Mouse (Mus musculus): ENCODE results near the gene Ripk4. TPM values are rescaled to one million over a fixed set of nuclear protein-coding genes. Genes with fewer than 3 reads are reported as not detected.

Ripk4 gene
- total RNA-seq, 2 experiments from 2014 or later: not detected

DNA sequence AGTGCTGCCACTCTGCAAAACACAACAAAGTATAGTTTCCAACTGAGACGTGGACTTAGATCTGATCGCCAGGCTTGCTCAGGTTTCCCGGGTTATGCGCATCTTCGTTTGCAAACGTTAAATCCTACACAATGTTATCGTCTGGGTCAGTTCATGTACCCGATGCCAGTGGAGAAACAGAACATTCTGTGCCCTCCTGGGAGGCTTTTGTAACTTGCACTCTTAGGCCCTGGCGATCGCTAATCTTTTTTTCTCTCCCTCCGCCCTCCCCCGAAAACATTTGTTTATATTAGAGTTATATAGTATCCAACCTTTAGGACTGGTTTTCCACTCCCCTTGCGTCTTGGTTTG is 378 bp upstream of the Ripk4 start:
- TF ChIP-seq CTCF (IDR thresholded peaks at IDR 0.05): no peak
- intact Hi-C loops (cut with DNase I): no loop called here
- no peak for DNase-seq
- Histone ChIP-seq H3K27ac (no peak overlapping the region), H3K4me3 (peak overlapping the region; percentile 65)

DNA sequence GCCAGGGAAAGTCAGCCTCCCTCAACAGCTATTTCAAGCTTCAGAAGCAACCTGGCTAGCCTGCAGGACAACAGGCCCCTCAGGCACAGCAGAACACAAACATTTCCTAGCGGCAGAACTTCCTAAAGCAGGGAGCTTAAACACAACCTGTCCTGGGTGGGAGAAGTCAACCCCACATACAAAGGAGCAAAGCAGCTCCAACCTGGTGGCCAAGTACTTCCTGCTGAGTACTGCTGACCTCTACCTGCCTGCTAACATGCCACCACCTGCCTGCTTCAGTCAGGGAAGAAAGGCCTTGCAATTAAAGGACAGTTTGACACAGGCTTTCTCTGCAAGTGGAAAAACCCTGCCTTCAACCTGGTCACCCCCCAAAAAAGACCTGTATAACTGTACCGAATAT is 1.8 kb downstream of the Ripk4 start:
- intact Hi-C loops (cut with DNase I): no loop called here

DNA sequence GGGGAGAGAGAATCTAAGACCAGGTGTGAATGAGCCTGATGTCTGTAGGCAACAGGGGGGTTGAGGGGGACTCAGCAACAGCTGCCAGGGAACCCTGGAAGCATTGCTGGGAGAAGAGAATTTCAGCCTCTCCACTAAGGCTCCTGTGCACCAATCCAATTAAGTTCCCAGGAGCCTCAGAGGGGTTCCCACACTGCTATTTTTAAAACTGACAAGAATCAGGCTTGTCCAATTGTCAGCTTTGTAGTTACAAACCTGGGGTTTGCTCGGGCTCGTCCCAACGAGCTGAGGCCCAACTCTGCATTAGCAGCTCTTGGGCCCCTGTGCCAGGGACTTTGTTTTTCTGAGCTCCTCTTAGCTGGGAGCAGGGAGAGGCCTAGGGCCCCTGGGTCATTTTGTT is 3.9 kb downstream of the Ripk4 start:
- no peak for TF ChIP-seq CTCF (IDR thresholded peaks at IDR 0.05)
- H3K4me3 ChIP-seq: no peak overlapping the region
- no peak overlapping the region for H3K27ac ChIP-seq
- intact Hi-C loops (cut with DNase I): no loop called here
- no peak for DNase-seq

More for the DNA sequence above, 1.8 kb downstream of the Ripk4 start:
- no peak for TF ChIP-seq CTCF (IDR thresholded peaks at IDR 0.05)
- Histone ChIP-seq H3K4me3 (no peak overlapping the region), H3K27ac (no peak overlapping the region)
- no peak for DNase-seq

GRCm38 (mm10) chr16:97758288-97758687 is 5.3 kb downstream of the Ripk4 start:
- DNase-seq: no peak
- intact Hi-C loops (cut with DNase I): no loop called here
- no peak overlapping the region for H3K27ac ChIP-seq
- TF ChIP-seq CTCF (IDR thresholded peaks at IDR 0.05): no peak
- H3K4me3 ChIP-seq: no peak overlapping the region

- Histone ChIP-seq H3K27ac (no peak overlapping the region), H3K4me3 (no peak overlapping the region)
- no peak for DNase-seq
- intact Hi-C loops (cut with DNase I): no loop called here
- no peak for TF ChIP-seq CTCF (IDR thresholded peaks at IDR 0.05)
Observed at GRCm38 (mm10) chr16:97756460-97756859, 7.1 kb downstream of the Ripk4 start.

DNA sequence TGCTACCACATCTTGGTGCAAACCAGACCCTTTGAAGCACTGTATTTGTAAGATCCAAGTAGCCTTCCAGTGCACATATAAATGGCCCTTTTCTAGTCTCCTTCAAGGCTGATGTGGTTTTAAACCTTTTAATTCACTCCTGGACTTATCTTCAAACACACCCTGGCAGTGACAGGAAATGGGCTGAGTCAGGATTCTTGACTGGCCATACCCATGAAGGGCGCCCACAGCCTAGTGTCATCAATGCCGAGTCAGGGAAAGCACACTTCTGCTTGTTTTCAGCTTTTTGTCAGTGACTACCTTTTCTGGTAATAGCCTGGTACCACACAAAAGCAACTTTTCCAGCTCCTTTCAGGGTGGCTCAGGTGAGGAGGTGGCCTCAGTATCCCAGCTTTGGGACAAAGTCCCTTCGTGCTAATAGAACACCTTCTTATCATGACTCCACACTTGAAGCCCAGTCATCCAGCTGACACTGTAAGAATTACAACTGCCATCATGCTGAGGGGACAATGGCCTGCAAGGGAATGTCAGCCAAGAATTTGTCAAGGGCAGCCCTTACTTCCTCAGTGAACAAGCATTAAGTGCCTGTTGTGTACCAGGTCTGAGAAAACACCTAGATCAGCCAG is 11.2 kb downstream of the Ripk4 start:
- intact Hi-C loops (cut with DNase I): no loop called here
- no peak for TF ChIP-seq CTCF (IDR thresholded peaks at IDR 0.05)
- DNase-seq: no peak
- Histone ChIP-seq H3K27ac (no peak overlapping the region), H3K4me3 (no peak overlapping the region)

DNA sequence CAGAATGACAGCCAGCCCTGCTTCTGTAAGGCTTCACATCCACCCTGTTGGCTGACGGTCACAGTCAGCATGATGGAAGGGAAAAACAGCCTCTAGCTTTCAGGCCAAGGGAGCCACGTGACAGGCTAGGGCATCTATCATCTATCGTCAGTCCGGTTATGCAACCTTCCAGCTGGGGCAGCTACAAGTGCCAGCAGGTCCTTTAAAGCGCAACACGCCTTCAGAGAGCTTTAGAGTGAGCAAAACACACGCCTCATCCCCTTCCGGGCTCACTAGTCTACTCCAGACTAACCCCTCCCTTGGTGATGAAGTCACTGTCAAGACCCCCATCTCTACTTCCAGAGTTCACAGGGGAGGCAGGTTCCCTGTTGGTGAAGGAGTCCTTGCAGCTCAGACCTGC is 11.7 kb downstream of the Ripk4 start:
- DNase-seq: peak; percentile 60
- intact Hi-C loops (cut with DNase I): no loop called here
- Histone ChIP-seq H3K4me3 (no peak overlapping the region), H3K27ac (no peak overlapping the region)
- TF ChIP-seq CTCF (IDR thresholded peaks at IDR 0.05): no peak

- H3K27ac ChIP-seq: no peak overlapping the region
- intact Hi-C loops (cut with DNase I): no loop called here
- no peak overlapping the region for H3K4me3 ChIP-seq
- TF ChIP-seq CTCF (IDR thresholded peaks at IDR 0.05): no peak
- no peak for DNase-seq
Observed at GRCm38 (mm10) chr16:97748421-97748820, 15.2 kb downstream of the Ripk4 start.

- Histone ChIP-seq H3K27ac (no peak overlapping the region), H3K4me3 (no peak overlapping the region)
- peak; percentile 61 for DNase-seq
- TF ChIP-seq CTCF (IDR thresholded peaks at IDR 0.05): no peak
- intact Hi-C loops (cut with DNase I): no loop called here
Observed at GRCm38 (mm10) chr16:97738030-97738429, 25.6 kb downstream of the Ripk4 start.

GRCm38 (mm10) chr16:97736562-97736961 is 27.0 kb downstream of the Ripk4 start:
- H3K27ac ChIP-seq: no peak overlapping the region
- H3K4me3 ChIP-seq: no peak overlapping the region
- intact Hi-C loops (cut with DNase I): no loop called here
- no peak for DNase-seq
- TF ChIP-seq CTCF (IDR thresholded peaks at IDR 0.05): no peak

- intact Hi-C loops (cut with DNase I): no loop called here
- no peak overlapping the region for H3K27ac ChIP-seq
- no peak overlapping the region for H3K4me3 ChIP-seq
- TF ChIP-seq CTCF (IDR thresholded peaks at IDR 0.05): no peak
- DNase-seq: no peak
Observed at GRCm38 (mm10) chr16:97734760-97735322, 28.7 kb downstream of the Ripk4 start.

DNA sequence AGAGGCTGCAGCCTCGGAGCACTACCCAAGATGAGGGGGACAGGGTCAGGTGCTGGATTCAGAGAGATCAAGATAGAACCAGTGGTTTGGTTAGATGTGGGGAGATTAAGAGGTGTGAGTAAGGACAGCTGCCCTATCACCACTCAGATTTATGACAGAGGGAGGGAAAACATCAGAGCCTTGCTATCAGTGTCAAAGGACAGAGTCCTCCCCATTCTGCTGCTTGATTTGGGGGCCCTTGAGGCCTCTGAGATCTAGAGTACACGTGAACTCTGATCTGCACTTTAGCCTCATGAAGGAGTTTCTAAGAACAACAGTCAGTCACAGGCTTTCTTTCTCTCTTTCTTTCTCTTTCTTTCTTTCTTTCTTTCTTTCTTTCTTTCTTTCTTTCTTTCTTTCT is 30.0 kb downstream of the Ripk4 start:
- intact Hi-C loops (cut with DNase I): no loop called here
- no peak for DNase-seq
- no peak overlapping the region for H3K27ac ChIP-seq
- no peak overlapping the region for H3K4me3 ChIP-seq
- no peak for TF ChIP-seq CTCF (IDR thresholded peaks at IDR 0.05)

GRCm38 (mm10) chr16:97730321-97730720 is 33.3 kb downstream of the Ripk4 start:
- H3K4me3 ChIP-seq: no peak overlapping the region
- no peak for DNase-seq
- TF ChIP-seq CTCF (IDR thresholded peaks at IDR 0.05): no peak
- intact Hi-C loops (cut with DNase I): no loop called here
- no peak overlapping the region for H3K27ac ChIP-seq

DNA sequence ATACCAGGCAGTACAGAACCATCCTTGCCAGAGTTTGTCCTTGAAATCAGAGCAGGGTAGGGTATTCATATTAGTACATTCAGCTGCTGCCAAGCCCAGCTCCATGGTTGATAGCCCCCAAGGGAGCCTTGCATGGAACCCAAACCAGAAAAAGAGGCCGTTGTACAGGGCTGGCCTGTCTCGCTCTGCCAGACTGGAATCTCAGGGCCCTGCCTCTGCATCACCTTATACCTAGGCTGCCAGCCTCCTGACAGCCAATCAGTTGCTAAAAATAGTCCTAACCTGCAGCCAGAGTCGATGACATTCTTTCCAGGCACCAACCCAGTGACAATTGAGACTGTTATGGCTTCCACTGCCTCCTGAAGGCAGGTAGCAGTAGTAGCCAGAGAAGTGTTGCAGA is 37.2 kb downstream of the Ripk4 start:
- intact Hi-C loops (cut with DNase I): no loop called here

More for the DNA sequence above, 37.2 kb downstream of the Ripk4 start:
- no peak for TF ChIP-seq CTCF (IDR thresholded peaks at IDR 0.05)
- no peak for DNase-seq
- Histone ChIP-seq H3K4me3 (no peak overlapping the region), H3K27ac (no peak overlapping the region)

Measured in gastrocnemius, adult 2 months (tissue).